Mouse (Mus musculus) MEL-GATA-1-ER (cell line): Measurements from ENCODE around the gene Zc3h12a.

ENCODE experiments used
- DNase-seq: peaks from one replicate; pipeline ENCODE4 v3.0.0-alpha.2; 2012; ENCODE audit warnings: low read depth; ENCODE audit errors: extremely low read depth

The Zc3h12a gene

GRCm38 (mm10) chr4:125127305-125128084, at the start of gene Zc3h12a:
Gene Zc3h12a (minus strand): TSS chr4:125127840.
- DNase-seq: peak; percentile 56

- DNase-seq: no peak
Measured at GRCm38 (mm10) chr4:125176639-125177165, 49.1 kb upstream of the Zc3h12a start.

GRCm38 (mm10) chr4:125176190-125176589, 48.5 kb upstream of the Zc3h12a start:
- DNase-seq: no peak

- no peak for DNase-seq
Measured at GRCm38 (mm10) chr4:125175591-125175990, 48.0 kb upstream of the Zc3h12a start.

GRCm38 (mm10) chr4:125174516-125175185, 47.0 kb upstream of the Zc3h12a start:
- no peak for DNase-seq

- no peak for DNase-seq
Measured at GRCm38 (mm10) chr4:125173150-125173549, 45.5 kb upstream of the Zc3h12a start.

- DNase-seq: no peak
Measured at GRCm38 (mm10) chr4:125172736-125173135, 45.1 kb upstream of the Zc3h12a start.

GRCm38 (mm10) chr4:125167723-125168122, 40.1 kb upstream of the Zc3h12a start:
- no peak for DNase-seq

GRCm38 (mm10) chr4:125164861-125165260, 37.2 kb upstream of the Zc3h12a start:
- no peak for DNase-seq

GRCm38 (mm10) chr4:125162701-125163100, 35.1 kb upstream of the Zc3h12a start:
- DNase-seq: no peak

GRCm38 (mm10) chr4:125161392-125161791, 33.8 kb upstream of the Zc3h12a start:
- DNase-seq: no peak

- no peak for DNase-seq
Measured at GRCm38 (mm10) chr4:125160951-125161331, 33.3 kb upstream of the Zc3h12a start.

- DNase-seq: no peak
Measured at GRCm38 (mm10) chr4:125160320-125160950, 32.8 kb upstream of the Zc3h12a start.

GRCm38 (mm10) chr4:125158581-125159317, 31.1 kb upstream of the Zc3h12a start:
- no peak for DNase-seq

- no peak for DNase-seq
Measured at GRCm38 (mm10) chr4:125158081-125158480, 30.4 kb upstream of the Zc3h12a start.

GRCm38 (mm10) chr4:125157322-125157721, 29.7 kb upstream of the Zc3h12a start:
- DNase-seq: no peak

- DNase-seq: no peak
Measured at GRCm38 (mm10) chr4:125155646-125156045, 28.0 kb upstream of the Zc3h12a start.

- DNase-seq: no peak
Measured at GRCm38 (mm10) chr4:125153659-125154241, 26.1 kb upstream of the Zc3h12a start.

- no peak for DNase-seq
Measured at GRCm38 (mm10) chr4:125152469-125152868, 24.8 kb upstream of the Zc3h12a start.

- DNase-seq: no peak
Measured at GRCm38 (mm10) chr4:125149460-125149859, 21.8 kb upstream of the Zc3h12a start.

GRCm38 (mm10) chr4:125147970-125148369, 20.3 kb upstream of the Zc3h12a start:
- no peak for DNase-seq
